Mouse (Mus musculus) limb, embryonic 15.5 days (tissue): ENCODE results near the gene Alkbh7. TPM values are rescaled to one million over a fixed set of nuclear protein-coding genes. Genes with fewer than 3 reads are reported as not detected.

Experiments used
- ATAC-seq: fragments of 200-750 bp; cut with Nextera tagmentation; 2 replicates; pipeline ENCODE4 v1.8.0; 2017; ENCODE audit warnings: low read depth, moderate TSS enrichment; ENCODE audit not compliant: insufficient number of reproducible peaks, low FRiP score, low TSS enrichment
- H3K27ac ChIP-seq: fragments of 300-500 bp; sonication (generic); 2 replicates; pipeline ENCODE4 v1.5.1; 2015; ENCODE audit warnings: moderate library complexity, mild to moderate bottlenecking, inconsistent platforms
- H3K27me3 ChIP-seq: fragments of 300-500 bp; sonication (generic); 2 replicates; pipeline ENCODE4 v1.6.1; 2015; ENCODE audit warnings: inconsistent platforms
- H3K36me3 ChIP-seq: fragments of 300-500 bp; sonication (generic); 2 replicates; pipeline ENCODE4 v1.6.1; 2015; ENCODE audit warnings: inconsistent platforms
- H3K4me1 ChIP-seq: fragments of 300-500 bp; sonication (generic); 2 replicates; pipeline ENCODE4 v1.6.1; 2015; ENCODE audit warnings: inconsistent platforms
- H3K4me2 ChIP-seq: fragments of 300-500 bp; sonication (generic); 2 replicates; pipeline ENCODE4 v1.6.1; 2015; ENCODE audit warnings: mild to moderate bottlenecking, inconsistent platforms
- H3K4me3 ChIP-seq: fragments of 300-500 bp; sonication (generic); 2 replicates; pipeline ENCODE4 v1.5.1; 2015; ENCODE audit warnings: mild to moderate bottlenecking, inconsistent platforms
- H3K9ac ChIP-seq: fragments of 300-500 bp; sonication (generic); 2 replicates; pipeline ENCODE4 v1.6.1; 2015; ENCODE audit warnings: inconsistent platforms
- H3K9me3 ChIP-seq: fragments of 300-500 bp; sonication (generic); 2 replicates; pipeline ENCODE4 v1.6.1; 2016; ENCODE audit warnings: inconsistent platforms
- WGBS: fragments of 180-500 bp; shearing (Covaris S2); methylation state at CpG from one replicate; pipeline ENCODE4 v1.1.7; 2015; 5-methylcytosine and 5-hydroxymethylcytosine counted together
- polyA plus RNA-seq: library from polyadenylated mRNA; unstranded; fragments of >200 nt; fragmentation: Nextera tagmentation; extraction: Ambion mirVana; gene quantifications from 2 replicates; pipeline ENCODE4 v1.2.1, GENCODE M21; 2015

Gene Alkbh7
- 36.3 and 39.0 TPM in 2 replicates for polyA plus RNA-seq

DNA sequence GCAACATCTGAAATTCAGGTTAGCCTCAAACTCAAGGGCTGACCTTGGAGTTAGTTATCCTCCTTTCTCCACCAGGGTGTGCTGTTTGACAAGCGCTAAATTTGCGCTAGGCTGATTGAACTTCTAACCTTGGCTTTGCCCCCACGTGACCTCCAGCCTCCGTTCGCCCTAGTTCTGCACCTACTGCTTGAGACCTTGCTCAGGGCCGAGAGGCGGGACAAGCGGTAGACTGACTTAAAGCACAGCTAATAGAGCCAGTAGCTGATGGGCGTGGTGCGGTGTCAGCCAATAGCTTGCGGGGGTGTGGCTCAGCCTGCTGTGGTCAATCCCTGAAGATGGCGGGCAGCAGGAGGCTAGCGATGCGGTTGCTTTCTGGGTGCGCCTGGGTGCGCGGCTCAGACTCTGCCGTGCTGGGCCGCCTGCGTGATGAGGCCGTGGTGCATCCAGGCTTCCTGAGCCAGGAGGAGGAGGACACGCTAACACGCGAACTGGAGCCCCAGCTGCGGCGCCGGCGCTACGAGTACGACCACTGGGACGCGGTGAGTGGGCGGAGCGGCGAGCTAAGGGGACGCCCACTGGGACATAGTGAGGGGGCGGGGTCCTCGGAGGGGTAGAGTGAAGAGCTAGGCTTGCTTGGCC is at the start of gene Alkbh7:
Alkbh7 (plus strand) TSS at position 311 of the 639 bp plus-strand sequence.
- Histone ChIP-seq H3K4me2 (peak within 1 kb of the TSS; percentile 70), H3K36me3 (peaks cover 68% of the 10 kb centered on the region), H3K27ac (peak within 1 kb of the TSS; percentile 74), H3K9ac (peak within 1 kb of the TSS; percentile 65), H3K9me3 (no peaks in the 10 kb centered on the region), H3K4me1 (peaks cover 10% of the 10 kb centered on the region), H3K4me3 (peak within 1 kb of the TSS; percentile 91), H3K27me3 (no peaks in the 10 kb centered on the region)
- under 1% methylated on average over 38 of the region's 38 CpGs for WGBS
- peak; percentile 98 for ATAC-seq

DNA sequence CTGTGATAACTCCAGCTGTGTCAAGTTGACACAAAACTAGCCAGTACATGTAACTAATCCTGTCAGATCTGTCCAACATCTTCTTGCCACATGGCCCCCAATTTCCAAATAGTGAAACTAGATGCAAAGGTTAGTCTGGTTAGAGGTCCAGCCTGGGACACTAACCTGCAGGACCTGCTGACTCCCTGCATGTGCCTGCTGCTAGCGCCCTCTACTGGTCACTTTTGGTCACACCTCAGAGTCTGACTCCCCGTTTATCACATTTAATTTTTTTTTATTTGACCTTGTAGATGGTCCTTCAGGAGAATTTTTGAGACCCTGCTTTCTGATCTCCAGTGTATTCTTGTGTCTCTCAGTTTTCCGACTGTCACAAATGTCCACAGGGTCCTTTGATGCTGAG is 46.2 kb upstream of the Alkbh7 start:
- Histone ChIP-seq H3K36me3 (no peaks in the 10 kb centered on the region), H3K27me3 (no peaks in the 10 kb centered on the region; the same call in 1 of the 2 replicates), H3K9me3 (no peaks in the 10 kb centered on the region), H3K4me2 (no peak overlapping the region), H3K9ac (no peak overlapping the region), H3K27ac (no peak overlapping the region), H3K4me1 (no peaks in the 10 kb centered on the region), H3K4me3 (no peak overlapping the region)
- whole genome bisulfite sequencing = 13% methylated on average over 3 of the region's 3 CpGs
- ATAC-seq = no peak

DNA sequence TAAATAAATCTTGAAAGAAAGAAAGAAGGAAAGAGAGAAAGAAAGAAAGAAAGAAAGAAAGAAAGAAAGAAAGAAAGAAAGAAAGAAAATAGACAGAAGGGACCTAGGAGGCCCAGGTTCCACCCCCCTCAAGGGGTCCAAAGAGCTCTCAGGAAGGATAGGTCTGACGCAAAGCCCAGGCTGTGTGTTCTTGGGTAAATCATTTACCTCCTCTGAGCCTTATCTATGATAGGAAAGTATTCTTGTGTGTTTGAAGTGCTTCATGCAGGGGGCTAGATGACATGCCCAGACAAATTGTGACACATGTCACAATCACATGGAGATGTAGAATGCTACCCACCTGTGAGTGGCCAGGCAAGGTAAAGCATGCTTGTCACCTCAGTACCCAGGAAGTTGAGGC is 44.5 kb upstream of the Alkbh7 start:
- H3K27me3 ChIP-seq = no peaks in the 10 kb centered on the region
- H3K9ac ChIP-seq = no peak overlapping the region
- no peaks in the 10 kb centered on the region for H3K36me3 ChIP-seq
- no peaks in the 10 kb centered on the region for H3K4me1 ChIP-seq
- no peaks in the 10 kb centered on the region for H3K9me3 ChIP-seq
- H3K27ac ChIP-seq = no peak overlapping the region
- ATAC-seq = no peak
- 100% methylated on average over 1 of the region's 1 CpGs for WGBS
- no peak overlapping the region for H3K4me2 ChIP-seq
- no peak overlapping the region for H3K4me3 ChIP-seq

DNA sequence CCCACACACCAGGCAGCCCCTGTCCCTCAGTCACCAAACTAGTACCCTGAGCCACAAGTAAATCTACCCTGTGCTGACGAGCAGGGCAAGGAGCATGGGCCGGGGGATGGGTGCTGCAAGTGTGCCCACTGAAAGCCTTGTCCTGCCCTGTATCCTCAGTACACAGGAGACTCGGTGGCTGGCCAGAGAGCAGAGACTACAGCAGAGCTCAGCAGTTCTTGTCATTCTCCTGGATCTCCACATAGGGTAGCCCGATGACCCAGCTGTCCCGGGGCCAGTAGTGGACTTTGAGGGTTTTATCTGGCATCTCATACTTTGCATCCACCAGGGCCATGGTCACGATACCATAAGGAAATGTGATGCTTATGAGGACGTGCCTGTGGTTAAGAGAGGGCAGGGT is 42.3 kb upstream of the Alkbh7 start:
- WGBS = 79% methylated on average over 7 of the region's 7 CpGs

DNA sequence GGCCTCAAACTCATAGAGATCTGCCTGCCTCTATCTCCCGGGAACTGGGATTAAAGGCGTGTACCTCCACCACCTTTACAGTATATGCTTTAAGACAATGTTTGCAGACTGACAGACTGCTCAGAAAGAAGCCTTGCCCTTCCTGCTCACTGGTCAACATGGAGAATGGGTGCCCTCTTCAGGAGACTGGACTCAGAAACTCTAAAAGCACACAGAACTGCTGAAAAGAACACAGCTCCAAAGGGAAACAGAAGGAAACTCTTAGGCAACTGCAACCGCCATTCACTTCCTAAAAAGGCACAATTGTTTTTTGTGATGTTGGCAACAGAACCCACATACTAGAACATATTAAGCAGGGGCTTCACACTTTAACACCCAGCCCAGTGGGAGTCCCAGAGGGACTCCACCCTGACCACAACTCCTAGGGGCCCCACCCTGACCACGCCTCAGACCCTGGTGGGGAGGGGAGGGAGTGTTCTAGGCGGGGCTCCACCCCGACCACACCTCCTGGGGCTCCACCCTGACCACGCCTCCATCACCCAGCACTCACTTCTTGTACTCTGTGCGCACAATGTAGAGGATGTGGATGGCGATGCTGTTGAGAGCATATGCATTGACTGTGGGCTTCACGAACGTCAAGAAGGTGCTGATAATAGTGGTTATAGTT is 39.2 kb upstream of the Alkbh7 start:
- no peak overlapping the region for H3K4me2 ChIP-seq
- no peak overlapping the region for H3K4me3 ChIP-seq
- no peak overlapping the region for H3K9ac ChIP-seq
- no peaks in the 10 kb centered on the region for H3K9me3 ChIP-seq
- no peaks in the 10 kb centered on the region for H3K4me1 ChIP-seq
- WGBS = 27% methylated on average over 11 of the region's 11 CpGs
- H3K27me3 ChIP-seq = no peaks in the 10 kb centered on the region
- H3K36me3 ChIP-seq = no peaks in the 10 kb centered on the region
- H3K27ac ChIP-seq = no peak overlapping the region
- ATAC-seq = 0 out of 2 replicates have a peak, but pooled peaks have one; percentile 65

More for the DNA sequence above, 42.3 kb upstream of the Alkbh7 start:
- Histone ChIP-seq H3K4me1 (no peaks in the 10 kb centered on the region), H3K27me3 (no peaks in the 10 kb centered on the region), H3K9me3 (no peaks in the 10 kb centered on the region), H3K36me3 (no peaks in the 10 kb centered on the region), H3K27ac (no peak overlapping the region), H3K4me2 (no peak overlapping the region), H3K4me3 (no peak overlapping the region), H3K9ac (no peak overlapping the region)
- ATAC-seq = no peak

DNA sequence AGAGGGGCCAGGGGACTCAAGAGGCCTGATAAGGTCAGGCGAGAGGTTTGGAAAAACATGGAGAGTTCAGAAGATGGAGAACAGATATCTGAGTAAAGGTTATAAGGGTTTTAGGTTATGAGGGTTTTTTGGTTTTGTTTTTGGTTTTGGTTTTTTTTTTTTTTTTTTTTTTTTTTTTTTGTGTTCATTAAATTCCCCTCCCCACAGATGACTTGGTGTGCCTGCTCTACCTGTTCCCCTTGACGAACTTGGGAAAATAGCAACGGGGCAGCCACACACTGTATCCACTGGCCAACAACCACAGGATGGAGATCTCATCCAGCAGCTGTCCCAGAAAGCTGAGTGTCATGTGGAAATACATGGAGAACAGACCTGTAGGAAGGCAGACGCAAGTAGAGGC is 38.5 kb upstream of the Alkbh7 start:
- Histone ChIP-seq H3K36me3 (no peaks in the 10 kb centered on the region), H3K27me3 (no peaks in the 10 kb centered on the region), H3K4me2 (no peak overlapping the region), H3K9me3 (no peaks in the 10 kb centered on the region), H3K9ac (no peak overlapping the region), H3K4me3 (no peak overlapping the region), H3K4me1 (no peaks in the 10 kb centered on the region), H3K27ac (no peak overlapping the region)
- 76% methylated on average over 4 of the region's 4 CpGs for whole genome bisulfite sequencing
- ATAC-seq = no peak

DNA sequence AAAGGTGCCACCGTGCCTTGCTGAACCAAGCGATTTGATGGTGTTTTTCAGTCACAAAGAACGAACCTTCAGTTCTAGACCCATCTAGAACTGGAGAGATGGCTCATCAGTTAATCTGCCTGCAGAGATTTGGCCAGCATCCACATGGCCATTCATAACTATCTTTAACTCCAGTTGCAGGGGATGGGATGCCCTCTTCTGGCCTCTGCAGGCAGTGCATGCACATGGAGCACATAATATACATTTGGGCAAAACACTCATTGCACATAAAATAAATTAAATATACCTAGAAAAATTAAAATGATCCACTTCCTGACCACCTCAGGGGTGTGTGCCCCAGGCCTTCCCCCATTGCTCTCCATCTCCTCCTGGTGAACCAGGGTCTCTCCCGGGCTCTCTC is 35.3 kb upstream of the Alkbh7 start:
- H3K9me3 ChIP-seq = no peaks in the 10 kb centered on the region
- H3K4me3 ChIP-seq = no peak overlapping the region

DNA sequence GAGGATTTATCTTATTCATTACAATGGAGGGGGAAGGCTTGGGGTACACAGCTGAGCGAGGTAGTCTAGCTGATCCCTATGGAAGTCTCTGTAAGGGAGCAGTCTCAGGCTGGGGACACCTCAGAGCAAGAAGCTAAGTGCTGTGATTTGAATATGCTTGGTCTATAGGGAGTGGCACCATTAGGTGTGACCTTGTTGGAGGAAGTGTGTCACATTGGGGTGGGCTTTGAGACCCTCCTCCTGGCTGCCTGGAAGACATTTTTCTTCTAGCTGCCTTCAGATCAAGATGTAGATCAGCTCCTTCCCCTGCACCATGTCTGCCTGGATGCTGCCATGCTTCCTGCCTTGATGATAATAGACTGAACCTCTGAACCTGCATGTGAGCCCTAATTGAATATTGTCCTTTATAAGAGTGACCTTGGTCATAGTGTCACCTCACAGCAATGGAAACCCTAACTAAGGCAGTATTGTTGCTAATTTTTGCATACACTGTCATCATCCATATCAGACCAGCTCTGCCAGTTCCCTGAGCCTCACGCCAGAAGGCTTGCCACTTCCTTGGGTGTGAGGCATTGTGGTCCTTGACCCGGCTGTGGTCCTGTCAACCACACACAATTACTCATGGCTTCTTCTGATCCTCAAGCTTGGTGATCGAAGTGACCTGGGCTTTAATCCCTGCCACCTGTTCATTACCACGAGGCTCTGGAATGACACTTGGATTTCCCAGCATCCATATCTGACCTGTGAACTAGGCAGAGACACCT is 34.3 kb upstream of the Alkbh7 start:
- H3K36me3 ChIP-seq = no peaks in the 10 kb centered on the region
- H3K27ac ChIP-seq = no peak overlapping the region
- no peak overlapping the region for H3K9ac ChIP-seq
- ATAC-seq = no peak
- H3K27me3 ChIP-seq = no peaks in the 10 kb centered on the region
- no peaks in the 10 kb centered on the region for H3K9me3 ChIP-seq
- H3K4me3 ChIP-seq = no peak overlapping the region
- no peak overlapping the region for H3K4me2 ChIP-seq
- H3K4me1 ChIP-seq = no peaks in the 10 kb centered on the region
- WGBS = 79% methylated on average over 5 of the region's 5 CpGs

More for the DNA sequence above, 35.3 kb upstream of the Alkbh7 start:
- H3K27ac ChIP-seq = no peak overlapping the region
- no peak for ATAC-seq
- H3K36me3 ChIP-seq = no peaks in the 10 kb centered on the region
- no peaks in the 10 kb centered on the region for H3K27me3 ChIP-seq
- no peaks in the 10 kb centered on the region for H3K4me1 ChIP-seq
- no peak overlapping the region for H3K4me2 ChIP-seq
- WGBS = 88% methylated on average over 4 of the region's 4 CpGs
- no peak overlapping the region for H3K9ac ChIP-seq

DNA sequence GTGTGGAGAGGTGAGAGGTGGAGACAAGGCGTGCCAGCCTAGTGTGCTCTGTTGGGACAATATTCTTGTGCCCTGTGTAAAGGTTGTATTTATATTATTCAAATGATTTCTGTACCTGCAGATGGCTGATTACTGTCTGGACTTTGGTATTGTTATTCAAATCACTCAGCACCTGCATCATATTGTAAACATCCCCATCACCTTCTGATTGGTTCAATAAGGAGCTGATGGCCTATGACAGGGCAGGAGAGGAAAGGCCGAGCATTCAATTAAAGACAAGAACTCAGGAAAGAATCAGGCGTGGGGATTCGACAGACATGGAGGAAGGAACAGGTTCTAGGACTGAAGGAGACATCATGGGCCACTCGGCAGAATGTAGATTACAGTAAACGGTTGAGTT is 33.5 kb upstream of the Alkbh7 start:
- Histone ChIP-seq H3K9me3 (no peaks in the 10 kb centered on the region), H3K36me3 (no peaks in the 10 kb centered on the region), H3K27me3 (no peaks in the 10 kb centered on the region), H3K4me1 (no peaks in the 10 kb centered on the region), H3K4me2 (no peak overlapping the region), H3K27ac (no peak overlapping the region), H3K9ac (no peak overlapping the region), H3K4me3 (no peak overlapping the region)
- ATAC-seq = no peak
- WGBS = 79% methylated on average over 6 of the region's 6 CpGs

DNA sequence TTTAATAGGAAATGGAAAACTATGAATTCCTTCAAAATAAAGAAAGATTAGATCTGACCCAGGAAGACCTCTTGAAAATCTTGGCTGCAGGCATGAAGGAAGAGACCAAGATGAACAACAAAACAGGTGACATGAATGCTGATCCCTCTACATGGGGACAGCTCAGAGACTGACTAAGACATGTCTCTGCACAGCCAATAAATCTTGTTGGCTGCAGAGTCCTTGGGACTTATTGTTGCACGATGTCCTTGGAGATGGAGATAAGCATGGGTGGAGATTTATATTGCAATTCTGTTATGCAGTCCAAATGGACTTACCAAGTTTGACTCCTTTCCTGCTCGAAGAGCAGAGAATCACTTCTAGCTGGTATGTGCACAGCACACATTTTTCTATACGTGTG is 27.8 kb upstream of the Alkbh7 start:
- Histone ChIP-seq H3K4me2 (no peak overlapping the region), H3K4me1 (no peaks in the 10 kb centered on the region), H3K4me3 (no peak overlapping the region), H3K36me3 (no peaks in the 10 kb centered on the region), H3K27me3 (0 out of 2 replicates have a peak, but pooled peaks cover 11% of the 10 kb centered on the region), H3K9ac (no peak overlapping the region), H3K27ac (no peak overlapping the region), H3K9me3 (no peaks in the 10 kb centered on the region)
- WGBS = 54% methylated on average over 3 of the region's 3 CpGs
- no peak for ATAC-seq

DNA sequence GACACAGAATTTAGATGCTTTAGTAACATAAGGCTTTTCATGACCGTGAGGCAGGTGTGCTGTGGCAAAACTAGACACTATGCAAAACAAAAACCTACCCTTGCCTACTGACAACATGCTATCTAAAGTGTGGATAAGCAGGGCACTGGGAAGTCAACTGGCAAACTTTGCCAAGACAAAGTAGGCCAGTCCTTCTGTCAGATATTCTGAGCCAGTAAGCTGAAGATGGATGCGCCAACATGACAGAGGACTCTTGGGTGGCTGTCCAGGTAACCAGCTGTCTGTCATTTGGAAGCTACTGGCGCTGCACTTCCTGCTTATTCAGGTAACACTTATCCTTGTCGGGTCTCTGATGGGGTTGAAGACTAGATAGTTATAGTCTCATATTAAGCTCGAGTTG is 27.1 kb upstream of the Alkbh7 start:
- WGBS = 66% methylated on average over 5 of the region's 5 CpGs
- no peak overlapping the region for H3K9ac ChIP-seq
- H3K27ac ChIP-seq = no peak overlapping the region
- H3K4me3 ChIP-seq = no peak overlapping the region
- H3K27me3 ChIP-seq = 0 out of 2 replicates have a peak, but pooled peaks cover 11% of the 10 kb centered on the region
- no peak for ATAC-seq
- no peak overlapping the region for H3K4me2 ChIP-seq
- H3K36me3 ChIP-seq = no peaks in the 10 kb centered on the region
- H3K9me3 ChIP-seq = no peaks in the 10 kb centered on the region
- H3K4me1 ChIP-seq = no peaks in the 10 kb centered on the region; the same call in 1 of the 2 replicates
